Mouse (Mus musculus): Measurements from ENCODE around the gene Gm49395.

- no peak for TF ChIP-seq CTCF (IDR thresholded peaks at IDR 0.05; ENCODE audit: extremely low read depth, insufficient read length, insufficient replicate concordance, low read depth, low read length)
- no peak for TF ChIP-seq POLR2A (IDR thresholded peaks at IDR 0.05; ENCODE audit: low read depth, low read length)
Observed at GRCm38 (mm10) chr13:115003444-115004053, 98.2 kb downstream of the Gm49395 start.

Data from small intestine, adult 2 months (tissue).